Mouse (Mus musculus) spleen, adult 2 months (tissue): ENCODE measurements around the gene Dcaf4. TPM values are rescaled to one million over a fixed set of nuclear protein-coding genes. Genes with fewer than 3 reads are reported as not detected.

Experiments used
- DNase-seq, 2 experiments: peaks; one replicate each; pipeline versions ENCODE4 v3.0.0 to v3.0.0-alpha.2; 2012 to 2021; ENCODE audit warnings: low spot score in 2 of 2, low read depth in 1 of 2
- H3K27ac ChIP-seq: fragments of 200-500 bp; 2 replicates; pipeline ENCODE4 v1.5.1; 2012; ENCODE audit warnings: low read length, inconsistent platforms; ENCODE audit not compliant: insufficient read depth
- H3K27me3 ChIP-seq: fragments of 200-500 bp; 2 replicates; pipeline ENCODE4 v1.6.1; 2012; ENCODE audit warnings: mild to moderate bottlenecking, moderate library complexity, low read length, inconsistent platforms; ENCODE audit not compliant: control insufficient read depth, insufficient read depth
- H3K36me3 ChIP-seq: fragments of 200-500 bp; 2 replicates; pipeline ENCODE4 v1.6.1; 2012; ENCODE audit warnings: mild to moderate bottlenecking, low read length, inconsistent platforms; ENCODE audit not compliant: control insufficient read depth, insufficient read depth
- H3K4me1 ChIP-seq: fragments of 200-500 bp; 2 replicates; pipeline ENCODE4 v1.6.1; 2011; ENCODE audit warnings: inconsistent platforms; ENCODE audit not compliant: control insufficient read depth, insufficient read depth, insufficient read length
- H3K4me3 ChIP-seq: fragments of 200-500 bp; 2 replicates; pipeline ENCODE4 v1.5.1; 2011; ENCODE audit warnings: mild to moderate bottlenecking, inconsistent platforms; ENCODE audit not compliant: insufficient read depth, insufficient read length; ENCODE audit errors: extremely low read depth
- CTCF ChIP-seq: fragments of 200-500 bp; IDR thresholded peaks from 2 replicates; pipeline ENCODE4 v1.5.1; 2011; ENCODE audit warnings: mild to moderate bottlenecking, inconsistent platforms; ENCODE audit not compliant: insufficient read depth, insufficient read length, insufficient replicate concordance; ENCODE audit errors: extremely low read depth
- POLR2A ChIP-seq: fragments of 200-500 bp; IDR thresholded peaks from 2 replicates; pipeline ENCODE4 v1.6.1; 2011; ENCODE audit warnings: low read depth, low read length, inconsistent platforms
- WGBS: fragments of 180-500 bp; shearing (Covaris S2); methylation state at CpG from one replicate; pipeline ENCODE4 v1.1.7; 2018; 5-methylcytosine and 5-hydroxymethylcytosine counted together
- polyA plus RNA-seq: library from polyadenylated mRNA; depleted of rRNA; stranded (reverse); fragments of >200 nt; gene quantifications from 2 replicates; pipeline ENCODE4 v1.2.3, GENCODE M21; 2012; rRNA removed

Dcaf4 gene
- 14.0 and 19.3 TPM in 2 replicates for polyA plus RNA-seq

DNA sequence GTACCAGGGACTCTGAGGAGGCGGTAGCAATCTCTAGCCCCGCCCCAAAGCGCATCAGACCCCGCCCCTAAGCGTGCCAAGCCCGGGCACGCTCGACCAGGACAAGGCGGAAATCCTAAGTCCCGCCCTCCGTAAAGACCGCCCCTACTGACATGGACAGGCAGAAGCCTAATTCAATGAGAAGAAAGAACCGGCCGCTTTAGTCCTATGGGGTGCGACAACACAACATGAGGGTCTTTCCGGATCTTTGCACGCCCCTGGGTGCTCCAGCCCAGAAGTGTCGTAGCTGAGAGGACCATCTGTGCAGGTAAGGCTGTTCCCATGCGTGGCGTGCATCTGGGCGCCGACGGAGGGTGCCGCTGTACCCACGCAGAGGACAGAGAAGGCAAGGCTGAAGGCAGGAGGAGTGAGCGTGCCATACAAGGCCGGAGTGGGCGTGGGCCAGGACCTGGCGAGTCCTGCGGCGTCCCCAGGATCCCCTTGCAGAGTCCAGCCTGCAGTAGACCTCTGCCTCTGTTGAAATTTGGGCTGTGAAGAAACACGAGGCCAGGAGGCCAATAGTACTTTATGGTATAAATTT lies at the start of gene Dcaf4:
Gene Dcaf4, plus strand, starts transcription at position 156 of the 580 bp plus-strand sequence.
- Histone ChIP-seq H3K27ac (peak within 1 kb of the TSS; percentile 63), H3K4me1 (no peaks in the 10 kb centered on the region; the same call in 1 of the 2 replicates), H3K27me3 (no peaks in the 10 kb centered on the region), H3K36me3 (no peaks in the 10 kb centered on the region), H3K4me3 (peak within 1 kb of the TSS; percentile 91)
- peak; percentile 87 to 97 for DNase-seq
- WGBS: under 1% methylated on average over 32 of the region's 32 CpGs
- no peak; the same call in 1 of the 2 replicates for TF ChIP-seq POLR2A
- no peak for TF ChIP-seq CTCF

GRCm38 (mm10) chr12:83471760-83472159 lies 48.5 kb upstream of the Dcaf4 start:
- TF ChIP-seq POLR2A (no peak), CTCF (no peak)
- Histone ChIP-seq H3K36me3 (no peaks in the 10 kb centered on the region), H3K4me3 (no peak overlapping the region), H3K27me3 (no peaks in the 10 kb centered on the region; the same call in 1 of the 2 replicates), H3K27ac (no peak overlapping the region), H3K4me1 (no peaks in the 10 kb centered on the region)
- 81% methylated on average over 7 of the region's 7 CpGs for WGBS
- DNase-seq: no peak

DNA sequence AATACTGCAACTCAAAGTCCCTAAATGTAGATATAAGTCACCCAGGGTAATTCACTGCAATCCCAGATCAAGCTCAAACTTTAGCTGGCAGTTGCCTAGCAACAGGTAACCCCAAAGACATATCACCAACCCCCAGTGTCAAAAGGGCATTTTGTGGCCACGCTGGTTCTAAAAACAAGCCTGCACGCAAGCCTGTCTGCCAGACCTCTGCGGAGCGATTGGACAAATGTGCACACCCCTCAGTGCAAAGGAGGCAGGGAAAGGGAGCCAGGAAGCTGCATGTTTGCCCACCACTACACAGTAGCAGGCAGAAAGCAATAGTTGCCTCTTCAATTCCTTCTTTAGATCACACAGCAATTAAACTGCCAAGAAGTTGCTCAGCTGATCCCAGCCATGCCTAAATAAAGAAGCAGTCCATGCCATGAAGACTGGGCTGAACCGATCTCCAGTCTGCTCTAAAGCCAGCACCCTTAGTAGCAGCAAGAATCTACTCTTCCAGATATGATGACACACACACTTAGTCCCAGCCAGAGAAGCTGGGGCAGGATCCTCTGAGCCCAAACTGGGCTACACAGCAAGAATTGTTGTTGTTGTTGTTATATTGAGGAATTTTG lies 46.2 kb upstream of the Dcaf4 start:
- WGBS: 65% methylated on average over 5 of the region's 5 CpGs
- no peaks in the 10 kb centered on the region; the same call in 1 of the 2 replicates for H3K27me3 ChIP-seq
- H3K4me1 ChIP-seq: no peaks in the 10 kb centered on the region
- TF ChIP-seq CTCF (no peak), POLR2A (no peak)
- H3K36me3 ChIP-seq: no peaks in the 10 kb centered on the region
- H3K4me3 ChIP-seq: no peak overlapping the region
- no peak overlapping the region for H3K27ac ChIP-seq
- DNase-seq: no peak

DNA sequence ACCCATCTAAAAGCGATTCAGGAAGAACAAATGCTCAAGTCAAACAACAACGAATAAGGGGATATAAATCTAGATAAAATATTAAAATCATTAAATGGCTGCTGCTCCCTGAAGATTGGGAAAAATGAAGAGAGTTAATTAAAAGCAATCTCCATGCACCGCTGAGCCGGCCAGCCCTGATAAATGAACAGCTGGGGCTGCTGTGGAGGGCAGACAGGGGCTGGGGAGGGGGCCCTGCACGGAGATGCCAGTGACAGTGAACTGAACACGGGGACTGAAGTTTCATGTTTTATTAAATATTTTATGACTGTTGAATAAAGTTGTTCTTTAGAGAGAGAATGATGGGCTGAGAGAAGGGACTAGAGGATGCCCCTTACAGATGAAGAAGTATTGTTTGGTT lies 44.8 kb upstream of the Dcaf4 start:
- WGBS: 81% methylated on average over 6 of the region's 6 CpGs
- H3K27me3 ChIP-seq: no peaks in the 10 kb centered on the region; the same call in 1 of the 2 replicates
- DNase-seq: no peak

DNA sequence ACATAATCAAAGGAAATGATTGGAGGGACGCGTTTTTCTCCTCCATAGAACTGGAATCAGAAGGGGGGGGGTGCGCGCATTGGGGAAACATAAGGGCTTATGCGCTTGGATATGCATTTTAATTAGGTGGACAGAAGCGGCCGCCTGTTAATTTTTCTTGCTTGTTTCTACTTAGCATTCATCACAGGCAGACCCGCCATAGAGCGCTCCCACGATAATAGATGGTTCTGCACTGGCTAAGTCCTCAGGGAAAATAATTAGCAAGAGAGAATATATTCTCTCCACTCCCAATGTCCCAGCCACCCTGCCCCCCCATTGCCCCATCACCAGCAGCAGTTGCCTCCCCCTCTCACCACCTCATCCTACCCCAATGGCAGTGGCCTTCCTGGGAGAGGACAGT lies 44.0 kb upstream of the Dcaf4 start:
- Histone ChIP-seq H3K27ac (no peak overlapping the region), H3K4me3 (no peak overlapping the region), H3K36me3 (no peaks in the 10 kb centered on the region), H3K4me1 (no peaks in the 10 kb centered on the region), H3K27me3 (no peaks in the 10 kb centered on the region)
- 97% methylated on average over 10 of the region's 10 CpGs for WGBS
- DNase-seq: no peak
- TF ChIP-seq CTCF: no peak
- no peak for TF ChIP-seq POLR2A

More for the DNA sequence above, 44.8 kb upstream of the Dcaf4 start:
- TF ChIP-seq POLR2A (no peak), CTCF (no peak)
- Histone ChIP-seq H3K4me1 (no peaks in the 10 kb centered on the region), H3K4me3 (no peak overlapping the region), H3K36me3 (no peaks in the 10 kb centered on the region), H3K27ac (no peak overlapping the region)

- Histone ChIP-seq H3K27ac (no peak overlapping the region), H3K36me3 (no peaks in the 10 kb centered on the region)
Observed at GRCm38 (mm10) chr12:83479140-83479539, 41.1 kb upstream of the Dcaf4 start.

More at GRCm38 (mm10) chr12:83479140-83479539, 41.1 kb upstream of the Dcaf4 start:
- Histone ChIP-seq H3K4me1 (no peaks in the 10 kb centered on the region), H3K4me3 (no peak overlapping the region), H3K27me3 (0 out of 2 replicates have a peak, but pooled peaks cover 3% of the 10 kb centered on the region)
- DNase-seq: no peak
- 95% methylated on average over 1 of the region's 1 CpGs for WGBS
- TF ChIP-seq POLR2A (no peak), CTCF (no peak)
